Mouse (Mus musculus): ENCODE measurements around the gene Suz12. TPM values are rescaled to one million over a fixed set of nuclear protein-coding genes. Genes with fewer than 3 reads are reported as not detected.
A peak's percentile ranks its signal among the peaks of the same experiment; 100 is the strongest.
"Not testable (repeated sequence)": the region's sequence is repeated elsewhere in the genome, so short reads cannot be mapped to it uniquely, and the experiment has no call there.

The Suz12 gene
- polyA plus RNA-seq, 1 experiment from 2014 or later: 14.2 TPM

- Histone ChIP-seq H3K27ac (ENCODE audit: low read depth, low read length) (no peak overlapping the region), H3K4me2 (replicated peaks; ENCODE audit: low read depth) (peak overlapping the region; percentile 88), H3K27me3 (replicated peaks; ENCODE audit: control insufficient read depth, insufficient read depth, low read length) (peaks cover 20% of the 10 kb centered on the region), H3K9me3 (ENCODE audit: control insufficient read depth) (no peaks in the 10 kb centered on the region), H3K4me3 (ENCODE audit: low read depth, low read length) (peak overlapping the region; percentile 46), H3K4me1 (replicated peaks; ENCODE audit: control insufficient read depth, insufficient read depth, low read length) (no peaks in the 10 kb centered on the region; the same call in 1 of the 2 replicates), H3K9ac (ENCODE audit: low read depth, low read length) (no peak overlapping the region), H3K36me3 (ENCODE audit: control insufficient read depth, insufficient read depth) (no peaks in the 10 kb centered on the region)
- ATAC-seq: no peak
- TF ChIP-seq CTCF (IDR thresholded peaks at IDR 0.05; ENCODE audit: low read depth): no peak
- 1% methylated on average over 41 of the region's 41 CpGs for WGBS
Observed at GRCm38 (mm10) chr11:79973626-79974476, 19.1 kb upstream of the Suz12 start.

DNA sequence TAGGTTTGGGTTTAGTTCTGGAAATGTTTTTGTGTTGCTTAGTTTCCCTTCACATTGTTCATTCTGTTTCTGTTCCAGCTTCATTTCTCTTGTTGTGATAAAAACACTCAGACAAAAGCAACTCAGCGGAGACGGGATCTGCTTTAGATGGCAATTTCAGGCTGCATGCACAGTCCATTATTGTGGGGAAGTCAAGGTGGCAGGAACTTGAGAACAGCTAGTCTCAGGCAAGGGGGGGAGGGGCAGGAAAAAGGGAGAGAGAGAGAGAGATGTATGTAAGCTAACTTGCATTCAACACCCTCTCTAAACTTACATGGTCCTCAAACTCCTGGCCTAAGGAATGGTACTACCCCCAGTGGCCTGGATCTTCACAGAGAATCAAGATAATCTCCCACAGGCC, 17.5 kb upstream of the Suz12 start:
- WGBS: 84% methylated on average over 2 of the region's 2 CpGs
- Histone ChIP-seq H3K9ac (ENCODE audit: low read depth, low read length) (no peak overlapping the region), H3K27me3 (replicated peaks; ENCODE audit: control insufficient read depth, insufficient read depth, low read length) (peaks cover 20% of the 10 kb centered on the region), H3K9me3 (ENCODE audit: control insufficient read depth) (no peaks in the 10 kb centered on the region), H3K36me3 (ENCODE audit: control insufficient read depth, insufficient read depth) (no peaks in the 10 kb centered on the region), H3K4me2 (replicated peaks; ENCODE audit: low read depth) (no peak overlapping the region), H3K4me3 (ENCODE audit: low read depth, low read length) (no peak overlapping the region), H3K4me1 (replicated peaks; ENCODE audit: control insufficient read depth, insufficient read depth, low read length) (no peaks in the 10 kb centered on the region; the same call in 1 of the 2 replicates), H3K27ac (ENCODE audit: low read depth, low read length) (no peak overlapping the region)
- no peak for TF ChIP-seq CTCF (IDR thresholded peaks at IDR 0.05; ENCODE audit: low read depth)
- ATAC-seq: no peak

DNA sequence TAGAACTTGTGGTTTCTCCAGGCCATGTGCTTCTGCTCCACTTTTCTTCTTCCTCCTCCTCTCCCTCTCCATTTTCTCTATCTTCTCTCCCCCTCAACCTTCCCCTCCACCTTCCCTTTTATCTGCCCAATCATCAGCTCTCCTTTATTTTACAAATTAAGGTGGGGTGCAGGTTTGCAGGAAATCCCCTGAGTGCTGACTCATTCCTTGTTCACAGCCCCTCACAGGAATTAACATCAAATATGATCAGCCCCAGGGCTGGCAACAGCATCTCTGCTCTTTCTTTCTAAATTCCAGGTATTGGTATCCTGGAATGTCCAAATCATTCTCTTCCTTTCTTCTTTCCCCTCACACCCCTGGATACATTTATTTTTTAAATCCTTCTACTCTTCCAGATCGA, 16.7 kb upstream of the Suz12 start:
- Histone ChIP-seq H3K4me1 (replicated peaks; ENCODE audit: control insufficient read depth, insufficient read depth, low read length) (no peaks in the 10 kb centered on the region; the same call in 1 of the 2 replicates), H3K27me3 (replicated peaks; ENCODE audit: control insufficient read depth, insufficient read depth, low read length) (peaks cover 20% of the 10 kb centered on the region), H3K27ac (ENCODE audit: low read depth, low read length) (no peak overlapping the region), H3K36me3 (ENCODE audit: control insufficient read depth, insufficient read depth) (no peaks in the 10 kb centered on the region), H3K9me3 (ENCODE audit: control insufficient read depth) (no peaks in the 10 kb centered on the region), H3K4me3 (ENCODE audit: low read depth, low read length) (no peak overlapping the region), H3K4me2 (replicated peaks; ENCODE audit: low read depth) (no peak overlapping the region), H3K9ac (ENCODE audit: low read depth, low read length) (no peak overlapping the region)
- TF ChIP-seq CTCF (IDR thresholded peaks at IDR 0.05; ENCODE audit: low read depth): no peak
- ATAC-seq: no peak
- WGBS: 93% methylated on average over 1 of the region's 1 CpGs

- not testable (repeated sequence) for H3K4me2 ChIP-seq (replicated peaks; ENCODE audit: low read depth); ATAC-seq; H3K9ac ChIP-seq (ENCODE audit: low read depth, low read length); H3K27ac ChIP-seq (ENCODE audit: low read depth, low read length); H3K9me3 ChIP-seq (ENCODE audit: control insufficient read depth); H3K36me3 ChIP-seq (ENCODE audit: control insufficient read depth, insufficient read depth); H3K4me3 ChIP-seq (ENCODE audit: low read depth, low read length); H3K4me1 ChIP-seq (replicated peaks; ENCODE audit: control insufficient read depth, insufficient read depth, low read length)
- H3K27me3 ChIP-seq (replicated peaks; ENCODE audit: control insufficient read depth, insufficient read depth, low read length): peaks cover 20% of the 10 kb centered on the region
- WGBS: 83% methylated on average over 6 of the region's 6 CpGs
Observed at GRCm38 (mm10) chr11:79976645-79977044, 16.3 kb upstream of the Suz12 start.

GRCm38 (mm10) chr11:79977061-79977460, 15.8 kb upstream of the Suz12 start:
- H3K4me3 ChIP-seq (ENCODE audit: low read depth, low read length); H3K9me3 ChIP-seq (ENCODE audit: control insufficient read depth); H3K36me3 ChIP-seq (ENCODE audit: control insufficient read depth, insufficient read depth); H3K27ac ChIP-seq (ENCODE audit: low read depth, low read length); H3K4me2 ChIP-seq (replicated peaks; ENCODE audit: low read depth); ATAC-seq; H3K9ac ChIP-seq (ENCODE audit: low read depth, low read length); H3K4me1 ChIP-seq (replicated peaks; ENCODE audit: control insufficient read depth, insufficient read depth, low read length): not testable (repeated sequence)
- 97% methylated on average over 13 of the region's 14 CpGs for WGBS
- H3K27me3 ChIP-seq (replicated peaks; ENCODE audit: control insufficient read depth, insufficient read depth, low read length): peaks cover 20% of the 10 kb centered on the region

DNA sequence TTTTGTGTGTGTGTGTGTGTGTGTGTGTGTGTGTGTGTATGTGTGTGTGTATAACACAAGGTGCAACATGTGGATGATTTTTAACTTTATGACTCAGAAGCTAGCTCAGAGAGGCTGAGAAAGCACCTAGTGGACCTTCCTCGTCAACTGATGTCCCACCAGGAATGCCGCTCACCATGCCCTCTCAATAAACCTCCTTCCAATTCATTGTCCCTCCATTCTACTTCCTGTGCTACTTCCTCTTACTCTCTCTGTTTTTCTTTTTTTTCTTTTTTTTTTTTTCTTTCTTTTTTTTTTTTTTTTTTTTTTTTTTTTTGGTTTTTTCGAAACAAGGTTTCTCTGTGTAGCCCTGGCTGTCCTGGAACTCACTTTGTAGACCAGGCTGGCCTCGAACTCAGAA, 15.2 kb upstream of the Suz12 start:
- H3K4me2 ChIP-seq (replicated peaks; ENCODE audit: low read depth); H3K27ac ChIP-seq (ENCODE audit: low read depth, low read length); H3K36me3 ChIP-seq (ENCODE audit: control insufficient read depth, insufficient read depth); H3K4me3 ChIP-seq (ENCODE audit: low read depth, low read length); H3K9me3 ChIP-seq (ENCODE audit: control insufficient read depth); H3K4me1 ChIP-seq (replicated peaks; ENCODE audit: control insufficient read depth, insufficient read depth, low read length); ATAC-seq; H3K9ac ChIP-seq (ENCODE audit: low read depth, low read length): not testable (repeated sequence)
- 90% methylated on average over 3 of the region's 4 CpGs for WGBS
- peaks cover 16% of the 10 kb centered on the region for H3K27me3 ChIP-seq (replicated peaks; ENCODE audit: control insufficient read depth, insufficient read depth, low read length)
